Mouse (Mus musculus) lung, adult 2 months (tissue): Measurements from ENCODE around the gene Polr2a.

Experiments
- CTCF ChIP-seq: fragments of 200-500 bp; IDR thresholded peaks from 2 replicates; pipeline ENCODE4 v1.5.1; 2011; ENCODE audit warnings: mild to moderate bottlenecking, low read length, control low read depth; ENCODE audit not compliant: insufficient read depth
- POLR2A ChIP-seq: fragments of 200-500 bp; IDR thresholded peaks from 2 replicates; pipeline ENCODE4 v1.6.1; 2011; ENCODE audit warnings: low read depth, mild to moderate bottlenecking, control low read depth, low read length, borderline replicate concordance; ENCODE audit errors: extremely low read depth

DNA sequence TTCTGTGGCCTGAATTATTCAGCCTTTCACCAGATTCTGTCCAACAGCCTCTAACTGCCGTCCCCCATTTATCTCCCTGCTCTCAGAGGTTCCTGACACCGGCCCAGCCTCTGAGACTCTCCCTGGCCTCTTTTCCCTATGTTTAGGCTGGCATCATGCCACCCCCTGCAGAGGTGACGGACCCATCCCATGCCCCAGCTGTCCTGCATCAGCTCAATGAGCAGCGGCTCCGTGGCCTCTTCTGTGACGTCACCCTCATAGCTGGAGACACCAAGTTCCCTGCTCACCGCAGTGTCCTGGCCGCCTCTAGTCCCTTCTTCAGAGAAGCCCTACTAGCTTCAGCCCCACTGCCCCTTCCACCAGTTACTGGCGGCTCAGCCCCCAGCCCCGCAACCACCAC lies 17.3 kb upstream of the Polr2a start:
- no peak for TF ChIP-seq POLR2A
- no peak for TF ChIP-seq CTCF
